Comparison of ENCODE assay signal across 22 mouse cellular contexts in genomic region chr12:111986756-111987155, GRCm38 (mm10). TPM values are rescaled to one million over a fixed set of nuclear protein-coding genes. Genes with fewer than 3 reads are reported as not detected.
"Had no signal": no experiment of that assay in that cellular context is flagged by ENCODE, and none has a peak within 500 bp of the region (broad histone marks: within the 10 kb centered on the region; RNA-seq: fewer than 3 reads in every experiment).

No protein-coding gene starts in this region.

- H3K4me3 ChIP-seq: left cerebral cortex, adult 2 months; limb, embryonic 10.5 days; liver, embryonic 15.5 days; megakaryocyte, embryonic 14.5 days had no signal

- H3K9me3 ChIP-seq: limb, embryonic 10.5 days; liver, embryonic 15.5 days; megakaryocyte, embryonic 14.5 days had no signal

- DNase-seq: kidney, adult 8-10 months; kidney, postnatal 25 days; lung, embryonic 14.5 days; lung, postnatal 10 days; lung, postnatal 4 days; right cerebral cortex, postnatal 4 days; spleen, adult 18-20 months; thymus, adult 18-20 months; thymus, postnatal 14 days had no signal

- H3K4me1 ChIP-seq: limb, embryonic 10.5 days; liver, embryonic 15.5 days had no signal

- H3K36me3 ChIP-seq: limb, embryonic 10.5 days; liver, embryonic 15.5 days had no signal

- H3K9ac ChIP-seq: liver, embryonic 15.5 days; lung, embryonic 14.5 days had no signal

- H3K27ac ChIP-seq: left cerebral cortex, adult 2 months; limb, embryonic 10.5 days; liver, embryonic 15.5 days had no signal

- H3K4me2 ChIP-seq: liver, embryonic 11.5 days; liver, embryonic 15.5 days; lung, embryonic 14.5 days; midbrain, embryonic 11.5 days had no signal

RNA-seq across cellular contexts. Expression of gene Rd3l, which starts 5.6 kb away (rescaled TPM):
- total RNA-seq: layer of hippocampus, postnatal 25 days; left cerebral cortex, postnatal 14 days had no signal
- polyA plus RNA-seq: kidney, embryonic 16.5 days; limb, embryonic 10.5 days; limb, embryonic 14.5 days; liver, embryonic 11.5 days; liver, embryonic 15.5 days; lung, embryonic 14.5 days; midbrain, embryonic 11.5 days; midbrain, postnatal 0 days; neural tube, embryonic 11.5 days; stomach, embryonic 14.5 days had no signal
